Mouse (Mus musculus) MEL (cell line): ENCODE data around the gene Spire2.

Experiments
- CTCF ChIP-seq, 3 experiments: IDR thresholded peaks in 2 of 3; conservative IDR thresholded peaks in 1 of 3; 2 replicates each; pipeline ENCODE4 v1.5.1; 2011 to 2012; ENCODE audit warnings: low read length in 3 of 3, low read depth in 2 of 3, mild to moderate bottlenecking in 2 of 3, improper control_type of control experiment in 1 of 3, inconsistent platforms in 1 of 3, mixed read lengths in 1 of 3, moderate library complexity in 1 of 3; ENCODE audit not compliant: control insufficient read depth in 1 of 3, insufficient read depth in 1 of 3, poor library complexity in 1 of 3, severe bottlenecking in 1 of 3
- E2F4 ChIP-seq: IDR thresholded peaks from 2 replicates; pipeline ENCODE4 v1.6.1; 2011; ENCODE audit warnings: low read depth, low read length, improper control_type of control experiment, borderline replicate concordance
- GATA1 ChIP-seq: IDR thresholded peaks from 2 replicates; pipeline ENCODE4 v1.6.1; 2011; ENCODE audit warnings: low read depth, low read length, improper control_type of control experiment
- POLR2A ChIP-seq, 2 experiments: IDR thresholded peaks; 2 replicates each; pipeline ENCODE4 v1.6.1; 2011 to 2012; ENCODE audit warnings: low read length in 2 of 2, mild to moderate bottlenecking in 2 of 2, control low read depth in 1 of 2, improper control_type of control experiment in 1 of 2, low read depth in 1 of 2, moderate library complexity in 1 of 2; ENCODE audit not compliant: control insufficient read depth in 1 of 2, insufficient read depth in 1 of 2, poor library complexity in 1 of 2
- TCF12 ChIP-seq: IDR thresholded peaks from 2 replicates; pipeline ENCODE4 v1.6.1; 2014; ENCODE audit warnings: low read depth, mild to moderate bottlenecking, inconsistent platforms, low read length, improper control_type of control experiment, moderate library complexity
- ZC3H11A ChIP-seq: IDR thresholded peaks from 2 replicates; pipeline ENCODE4 v1.6.1; 2012; ENCODE audit warnings: low read depth, mild to moderate bottlenecking, inconsistent platforms, low read length, improper control_type of control experiment

- TF ChIP-seq POLR2A (IDR thresholded peaks at IDR 0.05; ENCODE audit: control insufficient read depth in 1 of 2, insufficient read depth in 1 of 2, low read depth in 1 of 2, low read length in 2 of 2, poor library complexity in 1 of 2) (no peak), ZC3H11A (no peak), CTCF (IDR thresholded peaks at IDR 0.05 in 2 of 3, conservative IDR thresholded peaks at IDR 0.05 in 1 of 3; ENCODE audit: control insufficient read depth in 1 of 3, insufficient read depth in 1 of 3, low read depth in 2 of 3, low read length in 3 of 3, poor library complexity in 1 of 3, severe bottlenecking in 1 of 3) (no peak), E2F4 (no peak), TCF12 (no peak), GATA1 (no peak)
Measured at GRCm38 (mm10) chr8:123387041-123387440, 54.5 kb downstream of the Spire2 start.
